Mouse (Mus musculus) MEL (cell line): ENCODE results near the gene Tbxas1. TPM values are rescaled to one million over a fixed set of nuclear protein-coding genes. Genes with fewer than 3 reads are reported as not detected.

ENCODE experiments used
- DNase-seq: peaks from one replicate; pipeline ENCODE4 v3.0.0; 2011; ENCODE audit warnings: low read depth, low spot score
- H3K27ac ChIP-seq: 2 replicates; pipeline ENCODE4 v1.5.1; 2012; ENCODE audit warnings: low read depth, mild to moderate bottlenecking, control low read depth, low read length, moderate library complexity; ENCODE audit not compliant: control insufficient read depth
- H3K27me3 ChIP-seq, 2 experiments: fragments of 150-350 bp in 1 of 2; sonication (generic) in 1 of 2; 2 replicates each; pipeline ENCODE4 v1.6.1; 2012; ENCODE audit warnings: low read length in 2 of 2, mild to moderate bottlenecking in 2 of 2, improper control_type of control experiment in 1 of 2, moderate library complexity in 1 of 2; ENCODE audit not compliant: insufficient read depth in 2 of 2, control insufficient read depth in 1 of 2
- H3K36me3 ChIP-seq, 2 experiments: 2 replicates each; pipeline ENCODE4 v1.6.1; 2012 to 2014; ENCODE audit warnings: low read length in 2 of 2, improper control_type of control experiment in 1 of 2, inconsistent platforms in 1 of 2, mild to moderate bottlenecking in 1 of 2; ENCODE audit not compliant: insufficient read depth in 2 of 2, control insufficient read depth in 1 of 2
- H3K4me1 ChIP-seq, 2 experiments: fragments of 150-350 bp in 1 of 2; sonication (generic) in 1 of 2; 2 replicates each; pipeline ENCODE4 v1.6.1; 2012; ENCODE audit warnings: low read length in 2 of 2, improper control_type of control experiment in 1 of 2, mild to moderate bottlenecking in 1 of 2; ENCODE audit not compliant: insufficient read depth in 2 of 2, control insufficient read depth in 1 of 2
- H3K4me3 ChIP-seq, 2 experiments: fragments of 150-350 bp in 1 of 2; sonication (generic) in 1 of 2; 2 replicates each; pipeline ENCODE4 v1.5.1; 2012; ENCODE audit warnings: low read depth in 2 of 2, low read length in 2 of 2, mild to moderate bottlenecking in 2 of 2, moderate library complexity in 2 of 2, control low read depth in 1 of 2, improper control_type of control experiment in 1 of 2; ENCODE audit not compliant: control insufficient read depth in 1 of 2, insufficient read depth in 1 of 2
- H3K79me2 ChIP-seq: 2 replicates; pipeline ENCODE4 v1.6.1; 2012; ENCODE audit warnings: mild to moderate bottlenecking, low read length, moderate library complexity; ENCODE audit not compliant: control insufficient read depth, poor library complexity, insufficient read depth
- H3K9ac ChIP-seq: 2 replicates; pipeline ENCODE4 v1.6.1; 2012; ENCODE audit warnings: low read depth, mild to moderate bottlenecking, control low read depth, low read length, moderate library complexity; ENCODE audit not compliant: control insufficient read depth, poor library complexity, severe bottlenecking
- H3K9me3 ChIP-seq: fragments of 150-350 bp; sonication (generic); replicated peaks from 2 replicates; pipeline ENCODE4 v1.6.1; 2012; ENCODE audit warnings: mild to moderate bottlenecking, low read length, improper control_type of control experiment, moderate library complexity; ENCODE audit not compliant: insufficient read depth
- GATA1 ChIP-seq: IDR thresholded peaks from 2 replicates; pipeline ENCODE4 v1.6.1; 2011; ENCODE audit warnings: low read depth, low read length, improper control_type of control experiment
- MAFK ChIP-seq: IDR thresholded peaks from 2 replicates; pipeline ENCODE4 v1.6.1; 2011; ENCODE audit warnings: low read depth, mild to moderate bottlenecking, low read length, improper control_type of control experiment, borderline replicate concordance
- MAX ChIP-seq: IDR thresholded peaks from 2 replicates; pipeline ENCODE4 v1.6.1; 2011; ENCODE audit warnings: low read length, improper control_type of control experiment
- MYB ChIP-seq: IDR thresholded peaks from 2 replicates; pipeline ENCODE4 v1.6.1; 2011; ENCODE audit warnings: mild to moderate bottlenecking, low read depth, low read length, improper control_type of control experiment
- POLR2AphosphoS2 ChIP-seq: IDR thresholded peaks from 2 replicates; pipeline ENCODE4 v1.6.1; 2011; ENCODE audit warnings: low read length, improper control_type of control experiment
- RAD21 ChIP-seq: IDR thresholded peaks from 2 replicates; pipeline ENCODE4 v1.6.1; 2011; ENCODE audit warnings: mild to moderate bottlenecking, low read depth, low read length, improper control_type of control experiment
- RCOR1 ChIP-seq: IDR thresholded peaks from 2 replicates; pipeline ENCODE4 v1.6.1; 2012; ENCODE audit warnings: low read depth, mild to moderate bottlenecking, inconsistent platforms, low read length, improper control_type of control experiment
- SMC3 ChIP-seq: IDR thresholded peaks from 2 replicates; pipeline ENCODE4 v1.6.1; 2011; ENCODE audit warnings: low read depth, low read length, improper control_type of control experiment
- USF1 ChIP-seq: IDR thresholded peaks from 2 replicates; pipeline ENCODE4 v1.6.1; 2014; ENCODE audit warnings: low read depth, mild to moderate bottlenecking, inconsistent platforms, low read length, improper control_type of control experiment, moderate library complexity
- USF2 ChIP-seq, 2 experiments: IDR thresholded peaks; 2 replicates each; pipeline ENCODE4 v1.6.1; 2011 to 2012; ENCODE audit warnings: improper control_type of control experiment in 2 of 2, low read length in 2 of 2, borderline replicate concordance in 1 of 2, inconsistent platforms in 1 of 2, low read depth in 1 of 2, mild to moderate bottlenecking in 1 of 2; ENCODE audit not compliant: insufficient read depth in 1 of 2
- ZC3H11A ChIP-seq: IDR thresholded peaks from 2 replicates; pipeline ENCODE4 v1.6.1; 2012; ENCODE audit warnings: low read depth, mild to moderate bottlenecking, inconsistent platforms, low read length, improper control_type of control experiment
- polyA plus RNA-seq, 2 experiments: library from polyadenylated mRNA; stranded (reverse) in 1 of 2; unstranded in 1 of 2; fragments of >175 nt in 1 of 2; fragments of >200 nt in 1 of 2; gene quantifications; 2 replicates each; pipeline versions ENCODE4 v1.2.1 to v1.2.4; 2012; ENCODE audit warnings: low replicate concordance in 2 of 2, low read depth in 1 of 2; ENCODE audit not compliant: insufficient read length in 2 of 2, insufficient read depth in 1 of 2, missing spikeins in 1 of 2
- total RNA-seq: library from RNA; depleted of rRNA; stranded (reverse); fragments of 300-350 nt; gene quantifications from 2 replicates; pipeline ENCODE4 v1.2.3, GENCODE M21; 2012

Tbxas1 gene
- total and polyA plus RNA-seq, 3 experiments: 0.54 to 2.7 TPM; not detected in 1

DNA sequence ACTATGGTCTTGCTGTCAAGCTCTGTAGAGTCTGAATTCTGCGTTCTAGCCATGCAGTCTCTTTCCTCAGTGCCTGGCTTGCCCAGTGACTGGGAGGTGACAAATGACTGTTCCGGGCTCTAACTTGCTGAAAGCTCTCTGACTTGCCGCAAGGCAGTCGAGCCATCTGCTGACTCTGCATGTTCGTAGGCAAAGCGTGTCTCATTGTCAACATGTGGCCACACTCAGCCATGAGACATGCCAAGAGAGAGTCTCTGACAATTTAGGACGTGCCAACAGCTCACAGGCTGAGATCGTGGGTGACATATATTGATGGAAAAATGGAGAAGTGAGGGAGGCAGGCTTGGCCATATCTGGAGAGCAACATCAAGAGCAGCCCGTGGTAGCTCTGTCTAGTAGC is 37.6 kb downstream of the Tbxas1 start:
- no peaks in the 10 kb centered on the region for H3K79me2 ChIP-seq
- H3K27ac ChIP-seq: peak overlapping the region; percentile 24; the same call in 1 of the 2 replicates
- H3K9ac ChIP-seq: no peak overlapping the region
- H3K4me3 ChIP-seq: no peak overlapping the region
- peak; percentile 61 for DNase-seq
- TF ChIP-seq POLR2AphosphoS2: no peak
- 0 out of 2 replicates have a peak, but pooled peaks have one; percentile 15 for TF ChIP-seq MAFK
- TF ChIP-seq USF1: no peak
- no peak for TF ChIP-seq ZC3H11A
- TF ChIP-seq MYB: no peak
- no peak for TF ChIP-seq USF2 (IDR thresholded peaks at IDR 0.05; ENCODE audit: borderline replicate concordance in 1 of 2, insufficient read depth in 1 of 2, low read depth in 1 of 2, low read length in 2 of 2)
- TF ChIP-seq GATA1: no peak
- TF ChIP-seq RAD21: no peak
- H3K4me1 ChIP-seq: peaks cover 40 to 55% of the 10 kb centered on the region in 2 experiments
- no peaks in the 10 kb centered on the region for H3K27me3 ChIP-seq
- H3K9me3 ChIP-seq: no peaks in the 10 kb centered on the region
- H3K36me3 ChIP-seq: peaks cover 0 to 53% of the 10 kb centered on the region in 2 experiments; a peak in 2 of 4 replicates

DNA sequence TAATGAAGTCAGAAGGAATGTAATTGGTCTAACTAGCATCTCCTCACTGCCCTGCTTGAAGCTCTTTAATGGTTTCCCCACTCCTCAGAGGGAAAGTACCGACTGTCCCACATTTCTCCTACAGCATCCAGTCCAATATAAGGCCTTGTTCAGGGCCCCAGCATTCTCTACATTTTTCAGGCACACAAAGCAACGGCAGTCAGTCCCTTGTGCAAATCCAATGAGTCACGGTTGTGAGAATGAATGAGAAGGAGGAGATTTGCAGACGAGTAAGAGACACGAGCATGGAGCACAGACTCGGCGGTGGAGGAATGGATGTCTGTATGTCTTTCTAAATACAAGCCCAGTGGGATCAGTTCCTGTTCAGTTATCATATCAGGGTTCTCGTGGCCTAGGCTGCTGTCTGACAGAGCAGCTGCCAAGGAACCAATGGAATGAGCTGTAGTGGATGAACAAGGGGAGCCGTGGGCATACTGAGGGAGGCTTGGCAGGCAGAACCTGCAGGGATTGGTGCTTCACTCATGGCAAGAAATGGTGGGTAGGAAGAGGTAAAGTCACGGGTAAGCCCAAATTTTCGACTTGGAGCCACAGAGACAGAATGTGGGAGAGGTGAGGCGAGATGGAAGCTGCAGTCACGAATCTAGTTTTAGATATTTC is 38.3 kb downstream of the Tbxas1 start:
- peaks cover 0 to 58% of the 10 kb centered on the region in 2 experiments; a peak in 2 of 4 replicates for H3K36me3 ChIP-seq
- H3K9ac ChIP-seq: no peak overlapping the region
- peaks cover 40 to 62% of the 10 kb centered on the region in 2 experiments for H3K4me1 ChIP-seq

DNA sequence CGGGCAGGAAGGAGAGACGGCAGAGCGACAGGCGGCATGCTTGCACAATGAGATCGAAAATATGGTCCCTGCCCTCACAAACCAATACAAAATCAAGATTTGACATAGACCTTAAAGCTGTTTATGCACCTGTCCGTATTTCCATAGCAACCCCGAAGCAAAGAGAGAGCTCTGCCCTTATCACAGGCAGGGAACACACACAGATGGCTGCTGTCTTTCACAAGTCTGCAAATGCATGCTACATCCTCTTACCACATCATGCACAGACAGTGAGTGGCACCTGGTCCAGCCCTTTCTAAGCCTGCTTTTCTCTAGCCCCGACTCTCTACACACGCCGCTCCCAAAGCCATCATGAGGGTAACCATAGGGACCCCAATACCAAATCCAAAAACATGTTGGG is 39.0 kb downstream of the Tbxas1 start:
- no peaks in the 10 kb centered on the region for H3K27me3 ChIP-seq
- no peaks in the 10 kb centered on the region for H3K79me2 ChIP-seq
- peaks cover 44 to 69% of the 10 kb centered on the region in 2 experiments for H3K4me1 ChIP-seq
- H3K9me3 ChIP-seq: no peaks in the 10 kb centered on the region
- no peak for TF ChIP-seq ZC3H11A
- H3K36me3 ChIP-seq: peaks cover 0 to 65% of the 10 kb centered on the region in 2 experiments; a peak in 2 of 4 replicates
- no peak overlapping the region for H3K9ac ChIP-seq
- no peak overlapping the region for H3K27ac ChIP-seq
- no peak overlapping the region for H3K4me3 ChIP-seq
- DNase-seq: no peak

More for the DNA sequence above, 38.3 kb downstream of the Tbxas1 start:
- DNase-seq: peak; percentile 49
- Histone ChIP-seq H3K9me3 (no peaks in the 10 kb centered on the region), H3K27me3 (no peaks in the 10 kb centered on the region), H3K4me3 (no peak overlapping the region), H3K27ac (peak overlapping the region; percentile 24; the same call in 1 of the 2 replicates), H3K79me2 (no peaks in the 10 kb centered on the region)
- TF ChIP-seq RCOR1: no peak
- no peak for TF ChIP-seq GATA1
- no peak for TF ChIP-seq MYB
- TF ChIP-seq MAX: no peak
- TF ChIP-seq SMC3: no peak
